Mouse (Mus musculus) activated CD4-positive, CD25-positive, alpha-beta regulatory T cell, adult 4 months (primary cell): ENCODE results near the gene Serpina3g. TPM values are rescaled to one million over a fixed set of nuclear protein-coding genes. Genes with fewer than 3 reads are reported as not detected.
"Not testable (repeated sequence)": the region's sequence is repeated elsewhere in the genome, so short reads cannot be mapped to it uniquely, and the experiment has no call there.

Source experiments
- ATAC-seq: one replicate; pipeline ENCODE4 v1.8.0; 2017
- polyA plus RNA-seq, 2 experiments: library from polyadenylated mRNA; unstranded; fragments of 100-300 nt; shearing (Covaris generic); gene quantifications; one replicate each; pipeline ENCODE4 v1.2.1; 2017

Serpina3g gene
- polyA plus RNA-seq, result 100 to 1,000 TPM; 212 to 230 TPM

- ATAC-seq, result peak; percentile 83
Observed at GRCm38 (mm10) chr12:104235915-104236314, at the start of gene Serpina3g. Serpina3g (plus strand) TSS chr12:104236245.

GRCm38 (mm10) chr12:104189246-104189645 lies 46.8 kb upstream of the Serpina3g start:
- ATAC-seq, result no peak

- ATAC-seq, result no peak
Observed at GRCm38 (mm10) chr12:104190852-104191251, 45.2 kb upstream of the Serpina3g start.

- no peak for ATAC-seq
Observed at GRCm38 (mm10) chr12:104209149-104209548, 26.9 kb upstream of the Serpina3g start.

- peak; percentile 90 for ATAC-seq
Observed at GRCm38 (mm10) chr12:104209802-104210201, 26.2 kb upstream of the Serpina3g start.

- ATAC-seq, result peak; percentile 47
Observed at GRCm38 (mm10) chr12:104213689-104214444, 22.2 kb upstream of the Serpina3g start.

GRCm38 (mm10) chr12:104214445-104214753 lies 21.6 kb upstream of the Serpina3g start, which contains the start of gene Serpina3f:
Serpina3f (plus strand) TSS chr12:104214544.
- no peak for ATAC-seq

- peak; percentile 42 for ATAC-seq
Observed at GRCm38 (mm10) chr12:104215249-104215648, 20.8 kb upstream of the Serpina3g start.

- no peak for ATAC-seq
Observed at GRCm38 (mm10) chr12:104221616-104222015, 14.4 kb upstream of the Serpina3g start.

- no peak for ATAC-seq
Observed at GRCm38 (mm10) chr12:104223690-104224089, 12.4 kb upstream of the Serpina3g start.

- ATAC-seq, result no peak
Observed at GRCm38 (mm10) chr12:104224598-104225300, 11.3 kb upstream of the Serpina3g start.

GRCm38 (mm10) chr12:104230762-104231161 lies 5.3 kb upstream of the Serpina3g start:
- no peak for ATAC-seq

GRCm38 (mm10) chr12:104238048-104238447 lies 2.0 kb downstream of the Serpina3g start:
- ATAC-seq, result not testable (repeated sequence)

GRCm38 (mm10) chr12:104243307-104243706 lies 7.3 kb downstream of the Serpina3g start:
- no peak for ATAC-seq

GRCm38 (mm10) chr12:104245092-104245491 lies 9.0 kb downstream of the Serpina3g start:
- peak; percentile 60 for ATAC-seq

GRCm38 (mm10) chr12:104245595-104245994 lies 9.6 kb downstream of the Serpina3g start:
- ATAC-seq, result no peak

GRCm38 (mm10) chr12:104247553-104248002 lies 11.5 kb downstream of the Serpina3g start:
- ATAC-seq, result no peak

- no peak for ATAC-seq
Observed at GRCm38 (mm10) chr12:104248231-104248630, 12.2 kb downstream of the Serpina3g start.

GRCm38 (mm10) chr12:104261041-104261440 lies 25.0 kb downstream of the Serpina3g start:
- no peak for ATAC-seq

- ATAC-seq, result no peak
Observed at GRCm38 (mm10) chr12:104262863-104263262, 26.8 kb downstream of the Serpina3g start, which contains the start of gene Serpina3i. Serpina3i (plus strand) TSS chr12:104263122.

GRCm38 (mm10) chr12:104266374-104266773 lies 30.3 kb downstream of the Serpina3g start:
- ATAC-seq, result no peak

- ATAC-seq, result no peak
Observed at GRCm38 (mm10) chr12:104278216-104279055, 42.4 kb downstream of the Serpina3g start.

GRCm38 (mm10) chr12:104279056-104279435 lies 43.0 kb downstream of the Serpina3g start:
- ATAC-seq, result no peak
